Mouse (Mus musculus): Measurements from ENCODE around the gene Mrps15. TPM values are rescaled to one million over a fixed set of nuclear protein-coding genes. Genes with fewer than 3 reads are reported as not detected.

Gene Mrps15
- total RNA-seq, 1 experiment, result 61.1 TPM

DNA sequence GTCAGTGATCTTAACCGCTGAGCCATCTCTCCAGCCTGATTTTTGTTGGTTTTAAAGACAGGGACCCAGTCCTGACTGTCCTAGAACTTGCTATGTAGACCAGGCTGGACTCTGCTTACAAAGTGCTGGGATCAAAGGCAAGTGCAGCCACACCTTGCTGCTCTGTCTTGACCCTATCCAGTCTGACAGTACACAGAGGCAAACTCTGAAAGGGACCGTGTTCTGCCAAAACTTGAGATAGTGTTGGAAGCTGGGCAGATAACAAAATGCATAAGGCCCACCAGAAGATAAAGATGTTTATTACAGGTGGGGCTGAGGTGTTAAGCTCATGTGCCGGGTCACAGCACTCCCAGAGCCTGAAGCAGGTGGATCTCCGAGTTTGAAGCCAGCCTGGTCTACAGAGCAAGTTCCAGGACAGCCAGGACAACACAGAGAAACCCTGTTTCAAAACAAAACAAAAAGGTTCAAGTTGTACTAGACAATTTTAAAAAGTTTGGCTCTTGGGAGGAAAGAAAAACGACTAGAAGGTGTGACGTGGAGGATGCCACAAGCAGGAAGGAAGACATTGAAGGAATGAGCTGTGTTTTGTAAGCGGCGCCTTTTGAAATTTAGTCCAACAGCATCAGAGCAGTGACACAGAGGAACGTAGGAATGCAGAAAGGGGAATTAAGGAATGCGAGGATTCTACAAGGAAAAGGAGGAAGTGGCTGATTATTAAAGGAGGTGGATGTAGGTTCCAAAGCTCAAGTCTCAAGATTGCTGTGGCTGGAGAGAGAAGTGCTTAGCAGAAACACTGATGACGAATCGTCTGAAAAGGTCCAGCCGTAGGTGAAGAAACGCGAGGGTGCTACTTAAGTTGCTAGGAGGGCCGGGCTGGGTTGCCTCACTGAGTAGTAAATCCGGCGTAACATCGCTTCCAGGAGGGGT, 10.7 kb downstream of the Mrps15 start:
- Histone ChIP-seq H3K27ac (ENCODE audit: insufficient read depth, low read depth, low read length, poor library complexity, severe bottlenecking) (no peak overlapping the region; the same call in 1 of the 2 replicates), H3K4me1 (ENCODE audit: control insufficient read depth in 2 of 2, insufficient read depth in 2 of 2, low read length in 2 of 2, poor library complexity in 1 of 2) (no peaks in the 10 kb centered on the region), H3K9ac (ENCODE audit: insufficient read depth, low read depth, low read length, poor library complexity, severe bottlenecking) (peak overlapping the region; percentile 85), H3K36me3 (ENCODE audit: control insufficient read depth, insufficient read depth, low read length, poor library complexity, severe bottlenecking) (peaks cover 6% of the 10 kb centered on the region), H3K9me3 (ENCODE audit: control insufficient read depth, insufficient read depth, low read depth, low read length) (no peaks in the 10 kb centered on the region), H3K4me3 (ENCODE audit: insufficient read depth in 1 of 2, low read depth in 1 of 2, low read length in 2 of 2, poor library complexity in 1 of 2, severe bottlenecking in 1 of 2) (peak overlapping the region; percentile 82 to 87)
- DNase-seq (ENCODE audit: low read depth, low spot score), result no peak
- in situ Hi-C loops (cut with MboI; ENCODE audit: low sequenced_read_pairs in 2 of 2, unreplicated experiment in 2 of 2), result no loop called here
- TF ChIP-seq ZNF384 (IDR thresholded peaks at IDR 0.05; ENCODE audit: low read depth, low read length), result no peak

DNA sequence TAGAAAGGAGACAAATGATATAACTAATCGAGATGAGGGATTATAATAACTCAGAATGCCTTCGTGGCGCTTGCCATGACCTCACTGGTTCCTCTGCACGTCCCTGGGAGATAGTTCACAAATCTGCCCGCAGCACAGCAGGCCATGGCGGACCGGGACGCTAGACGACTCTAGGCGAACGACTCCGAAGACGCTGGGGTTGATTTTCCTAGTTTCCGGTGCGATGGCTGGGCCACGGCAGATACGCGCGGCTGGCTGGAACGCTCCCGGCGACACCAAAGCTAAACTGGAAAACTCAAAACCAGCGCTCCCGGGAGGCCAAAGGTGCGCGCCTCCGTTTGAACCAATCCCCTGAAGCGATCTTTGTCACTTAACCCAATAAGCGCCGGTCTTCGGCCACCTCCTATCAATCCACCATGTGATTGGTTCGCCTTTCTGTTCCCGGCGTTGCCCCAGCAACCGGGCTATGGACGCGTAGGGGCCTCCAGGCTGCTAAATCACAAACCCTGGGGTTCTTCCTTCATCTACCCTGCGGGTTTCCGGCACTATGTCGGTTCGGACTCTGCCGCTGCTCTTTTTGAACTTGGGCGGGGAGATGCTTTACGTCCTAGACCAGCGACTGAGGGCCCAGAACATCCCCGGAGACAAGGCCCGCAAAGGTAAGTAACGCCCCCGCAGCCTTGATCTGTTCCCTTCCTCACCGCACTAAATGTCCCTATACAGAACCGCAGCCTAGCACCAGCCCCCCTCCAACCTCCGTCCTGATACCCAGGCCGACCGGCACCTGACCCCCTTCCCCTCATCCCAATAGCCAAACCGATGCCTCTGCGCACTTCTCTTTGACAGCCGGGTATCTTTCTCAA, 11.6 kb downstream of the Mrps15 start, which contains the start of gene Oscp1:
Gene Oscp1, plus strand, starts transcription at position 432 of the 863 bp plus-strand sequence.
- Histone ChIP-seq H3K36me3 (ENCODE audit: control insufficient read depth, insufficient read depth, low read length, poor library complexity, severe bottlenecking) (peaks cover 6% of the 10 kb centered on the region), H3K4me3 (ENCODE audit: insufficient read depth in 1 of 2, low read depth in 1 of 2, low read length in 2 of 2, poor library complexity in 1 of 2, severe bottlenecking in 1 of 2) (peak within 1 kb of the TSS; percentile 82 to 87), H3K4me1 (ENCODE audit: control insufficient read depth in 2 of 2, insufficient read depth in 2 of 2, low read length in 2 of 2, poor library complexity in 1 of 2) (no peaks in the 10 kb centered on the region), H3K9ac (ENCODE audit: insufficient read depth, low read depth, low read length, poor library complexity, severe bottlenecking) (peak within 1 kb of the TSS; percentile 85), H3K27ac (ENCODE audit: insufficient read depth, low read depth, low read length, poor library complexity, severe bottlenecking) (no peak within 1 kb of the TSS; the same call in 1 of the 2 replicates), H3K9me3 (ENCODE audit: control insufficient read depth, insufficient read depth, low read depth, low read length) (no peaks in the 10 kb centered on the region)
- in situ Hi-C loops (cut with MboI; ENCODE audit: low sequenced_read_pairs in 2 of 2, unreplicated experiment in 2 of 2), result no loop called here
- TF ChIP-seq MAFK (IDR thresholded peaks at IDR 0.05; ENCODE audit: insufficient read depth, low read depth, low read length) (no peak), HCFC1 (IDR thresholded peaks at IDR 0.05; ENCODE audit: borderline replicate concordance, insufficient read depth, low read length) (peak; percentile 66), CHD2 (IDR thresholded peaks at IDR 0.05; ENCODE audit: low read depth, low read length) (peak; percentile 84)
- peak; percentile 86 for DNase-seq (ENCODE audit: low read depth, low spot score)

DNA sequence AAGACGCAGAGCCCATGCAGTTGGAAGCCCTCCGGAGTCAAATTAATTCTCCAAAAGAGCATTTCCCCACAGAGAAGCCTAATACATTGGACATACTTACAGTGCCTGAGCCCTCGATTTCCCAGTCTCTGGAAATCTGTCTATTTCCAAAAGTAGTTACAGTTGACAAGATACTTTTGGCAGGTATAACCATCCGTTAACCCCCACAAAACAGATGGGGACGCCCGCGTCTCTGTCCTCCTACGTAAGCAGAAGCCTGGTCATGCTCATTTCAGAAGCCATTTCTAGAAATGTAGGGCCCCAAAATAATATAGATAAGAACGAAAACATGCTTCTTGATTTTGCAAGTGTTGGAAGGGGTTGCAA, 12.3 kb downstream of the Mrps15 start:
- no peak for DNase-seq (ENCODE audit: low read depth, low spot score)
- Histone ChIP-seq H3K36me3 (ENCODE audit: control insufficient read depth, insufficient read depth, low read length, poor library complexity, severe bottlenecking) (peaks cover 6% of the 10 kb centered on the region), H3K9me3 (ENCODE audit: control insufficient read depth, insufficient read depth, low read depth, low read length) (no peaks in the 10 kb centered on the region), H3K9ac (ENCODE audit: insufficient read depth, low read depth, low read length, poor library complexity, severe bottlenecking) (peak overlapping the region; percentile 70), H3K4me1 (ENCODE audit: control insufficient read depth in 2 of 2, insufficient read depth in 2 of 2, low read length in 2 of 2, poor library complexity in 1 of 2) (no peaks in the 10 kb centered on the region), H3K4me3 (ENCODE audit: insufficient read depth in 1 of 2, low read depth in 1 of 2, low read length in 2 of 2, poor library complexity in 1 of 2, severe bottlenecking in 1 of 2) (peak overlapping the region; percentile 82 to 87), H3K27ac (ENCODE audit: insufficient read depth, low read depth, low read length, poor library complexity, severe bottlenecking) (no peak overlapping the region)
- TF ChIP-seq CHD2 (IDR thresholded peaks at IDR 0.05; ENCODE audit: low read depth, low read length) (no peak), ZC3H11A (IDR thresholded peaks at IDR 0.05; ENCODE audit: borderline replicate concordance, low read depth, low read length) (no peak), HCFC1 (IDR thresholded peaks at IDR 0.05; ENCODE audit: borderline replicate concordance, insufficient read depth, low read length) (no peak), MAFK (IDR thresholded peaks at IDR 0.05; ENCODE audit: insufficient read depth, low read depth, low read length) (no peak), ZNF384 (IDR thresholded peaks at IDR 0.05; ENCODE audit: low read depth, low read length) (no peak)
- in situ Hi-C loops (cut with MboI; ENCODE audit: low sequenced_read_pairs in 2 of 2, unreplicated experiment in 2 of 2), result no loop called here

DNA sequence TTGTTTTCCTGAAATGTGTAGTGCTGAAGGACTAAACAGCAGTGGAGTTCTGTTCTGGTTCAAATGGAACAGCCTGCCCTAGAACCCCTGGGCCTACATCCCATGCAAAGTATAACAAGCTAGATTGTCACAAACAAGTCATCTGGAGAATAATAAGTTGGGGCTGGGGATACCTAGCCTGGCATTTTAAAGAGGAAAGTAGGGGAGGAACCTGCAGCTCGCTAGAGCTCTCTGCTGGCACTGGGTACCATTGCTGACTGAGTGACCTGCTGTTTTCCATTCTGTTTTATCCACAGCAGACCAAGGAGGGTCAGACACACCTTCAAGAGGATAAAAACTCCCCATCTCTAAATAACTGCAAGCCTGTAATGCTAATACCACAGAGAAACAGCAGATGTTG, 16.1 kb downstream of the Mrps15 start:
- peak; percentile 16 for DNase-seq (ENCODE audit: low read depth, low spot score)
- Histone ChIP-seq H3K4me3 (ENCODE audit: insufficient read depth in 1 of 2, low read depth in 1 of 2, low read length in 2 of 2, poor library complexity in 1 of 2, severe bottlenecking in 1 of 2) (no peak overlapping the region), H3K27ac (ENCODE audit: insufficient read depth, low read depth, low read length, poor library complexity, severe bottlenecking) (no peak overlapping the region), H3K9me3 (ENCODE audit: control insufficient read depth, insufficient read depth, low read depth, low read length) (no peaks in the 10 kb centered on the region), H3K4me1 (ENCODE audit: control insufficient read depth in 2 of 2, insufficient read depth in 2 of 2, low read length in 2 of 2, poor library complexity in 1 of 2) (no peaks in the 10 kb centered on the region; a peak in 1 of 4 replicates), H3K9ac (ENCODE audit: insufficient read depth, low read depth, low read length, poor library complexity, severe bottlenecking) (no peak overlapping the region), H3K36me3 (ENCODE audit: control insufficient read depth, insufficient read depth, low read length, poor library complexity, severe bottlenecking) (no peaks in the 10 kb centered on the region)
- TF ChIP-seq ZNF384 (IDR thresholded peaks at IDR 0.05; ENCODE audit: low read depth, low read length) (peak; percentile 39; the same call in 1 of the 2 replicates), ZC3H11A (IDR thresholded peaks at IDR 0.05; ENCODE audit: borderline replicate concordance, low read depth, low read length) (no peak)
- in situ Hi-C loops (cut with MboI; ENCODE audit: low sequenced_read_pairs in 2 of 2, unreplicated experiment in 2 of 2), result no loop called here

Measured in ES-E14 (cell line).